Mouse (Mus musculus) urinary bladder, adult 2 months (tissue): ENCODE results near the gene Fam118b. TPM values are rescaled to one million over a fixed set of nuclear protein-coding genes. Genes with fewer than 3 reads are reported as not detected.
A peak's percentile ranks its signal among the peaks of the same experiment; 100 is the strongest.

Experiments
- DNase-seq: peaks from one replicate; pipeline ENCODE4 v3.0.0; 2022; ENCODE audit warnings: low spot score
- polyA plus RNA-seq: library from polyadenylated mRNA; depleted of rRNA; stranded (reverse); fragments of >200 nt; gene quantifications from 2 replicates; pipeline ENCODE4 v1.2.3, GENCODE M21; 2012; rRNA removed

Fam118b gene
- polyA plus RNA-seq, 1 experiment: 16.1 TPM

GRCm38 (mm10) chr9:35198351-35198750 lies 69.3 kb downstream of the Fam118b start:
- no peak for DNase-seq

DNA sequence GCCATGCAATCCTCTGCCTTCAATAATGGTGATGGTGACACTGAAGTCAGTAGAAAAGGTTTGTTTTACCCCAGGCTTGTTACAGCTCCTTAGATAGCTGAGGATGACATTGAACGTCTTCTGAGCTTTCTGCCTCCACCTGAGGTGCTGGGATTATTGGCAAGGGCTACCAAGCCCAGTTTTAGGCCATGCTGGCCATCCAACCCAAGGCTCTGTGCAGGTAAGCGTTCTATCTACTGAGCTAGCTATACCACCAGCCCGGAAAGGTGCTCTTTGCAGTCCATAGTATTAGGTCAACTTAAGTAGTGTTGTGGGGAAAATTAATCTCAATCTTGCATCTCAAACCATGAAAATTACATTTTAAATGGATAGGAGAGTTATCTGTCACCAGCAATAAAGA lies 70.0 kb downstream of the Fam118b start:
- no peak for DNase-seq

DNA sequence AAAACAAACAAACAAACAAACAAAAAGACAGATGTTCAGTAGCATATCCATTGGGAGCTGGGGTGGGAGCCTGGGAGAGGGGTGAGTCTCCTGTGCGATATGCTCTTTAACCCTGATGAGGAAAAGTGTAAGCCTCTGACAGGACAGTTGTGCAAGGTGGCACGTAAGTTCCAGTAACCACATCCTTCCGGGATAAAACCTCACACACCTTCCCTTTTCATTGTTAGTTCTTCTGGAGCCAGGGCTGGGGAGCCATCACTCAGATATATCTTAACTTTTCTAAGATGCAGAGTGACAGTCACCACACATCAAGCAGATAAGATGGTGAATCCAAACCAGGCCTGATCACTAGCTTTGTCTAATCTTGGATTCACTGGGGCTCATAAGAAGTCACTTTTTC lies 73.6 kb downstream of the Fam118b start:
- DNase-seq: no peak

DNA sequence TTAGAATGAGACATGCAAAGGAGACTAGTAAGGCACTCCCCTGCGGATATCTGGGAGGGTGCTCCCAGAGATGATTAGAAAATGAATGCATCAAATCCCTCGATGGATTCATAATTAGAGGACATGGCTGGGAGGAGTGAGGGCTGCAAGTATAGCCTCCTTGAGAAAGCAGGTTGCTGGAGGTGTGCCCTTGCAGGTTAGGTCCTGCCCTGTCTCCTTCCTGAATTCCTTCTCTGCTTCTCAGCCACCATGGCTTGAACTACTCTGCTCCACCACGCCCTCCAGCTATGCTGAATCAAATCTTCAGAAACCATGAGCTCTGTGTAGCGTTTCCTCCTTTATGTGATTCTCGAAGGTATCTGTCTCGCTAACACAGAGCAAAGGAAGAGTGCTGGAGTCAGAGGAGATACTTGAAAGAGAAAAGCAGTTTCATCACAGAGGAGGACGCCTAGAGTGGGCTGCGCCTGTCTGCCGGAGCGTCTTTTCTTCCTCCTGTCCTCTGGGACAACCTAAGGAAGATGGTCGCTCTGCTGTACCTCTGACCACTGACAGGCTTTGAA lies 74.5 kb downstream of the Fam118b start:
- no peak for DNase-seq

DNA sequence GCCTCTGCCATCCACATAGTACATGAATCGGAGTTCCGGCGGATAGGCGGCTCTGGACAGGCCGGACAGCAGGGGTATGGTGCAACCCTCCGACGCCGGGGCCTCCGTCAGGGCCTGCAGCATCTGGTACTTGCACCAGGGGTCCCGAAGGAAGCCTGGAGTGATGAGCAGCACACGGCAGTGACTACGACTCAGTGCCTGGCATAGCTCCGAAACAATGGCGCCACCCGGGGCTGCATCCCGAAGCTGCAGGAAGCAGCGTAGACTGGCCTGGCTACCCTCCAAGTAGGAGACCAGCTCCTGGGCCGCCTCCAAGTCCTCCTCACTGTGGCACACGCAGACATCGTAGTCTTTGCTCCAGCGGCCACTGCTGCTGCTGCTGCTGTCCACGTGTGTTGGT lies 78.9 kb downstream of the Fam118b start:
- no peak for DNase-seq

DNA sequence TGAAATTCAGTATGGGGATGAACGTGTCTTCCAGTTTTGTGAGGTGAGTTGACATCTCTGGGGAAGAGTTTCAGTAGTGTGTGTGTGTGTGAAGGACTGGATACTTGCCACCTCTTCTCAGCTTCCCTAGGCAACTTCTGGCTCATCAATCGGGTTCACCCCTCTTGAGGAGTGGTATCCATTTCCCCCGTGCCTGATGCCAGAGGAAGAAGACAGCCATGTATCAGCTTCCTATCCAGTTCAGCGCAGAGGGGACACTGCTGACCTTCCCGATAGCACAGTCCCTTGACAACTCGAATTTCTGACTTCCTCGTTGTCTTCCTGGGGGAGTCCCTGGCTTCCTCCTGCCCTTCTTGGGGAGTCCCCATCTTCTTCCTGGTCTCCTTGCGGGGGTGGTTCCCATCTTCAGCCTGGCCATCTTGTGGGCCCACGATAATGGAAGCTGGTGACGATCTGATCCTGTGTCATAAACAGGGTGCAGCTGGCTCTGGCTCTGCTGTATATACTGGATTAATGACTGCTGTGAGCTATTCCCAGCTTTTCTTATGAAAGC lies 80.2 kb downstream of the Fam118b start:
- no peak for DNase-seq

DNA sequence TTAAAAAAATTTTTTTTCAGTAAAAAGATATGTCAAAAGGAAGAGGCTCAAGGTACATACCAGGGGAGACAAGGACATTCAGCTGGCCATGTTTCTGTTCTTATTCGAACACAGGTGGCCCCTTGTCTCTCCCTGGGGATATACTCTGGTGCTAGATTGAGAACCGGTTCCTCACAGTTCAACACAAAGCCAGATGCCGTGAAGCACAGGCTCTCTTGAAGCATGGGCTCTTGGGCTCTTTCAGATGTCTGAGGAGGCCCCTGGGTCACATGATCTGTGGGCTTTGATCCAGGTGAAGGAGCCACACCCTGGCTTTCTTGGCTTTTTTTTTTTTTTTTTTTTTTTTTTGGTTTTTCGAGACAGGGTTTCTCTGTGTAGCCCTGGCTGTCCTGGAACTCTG lies 81.2 kb downstream of the Fam118b start:
- no peak for DNase-seq

GRCm38 (mm10) chr9:35183359-35183758 lies 84.2 kb downstream of the Fam118b start:
- DNase-seq: no peak

GRCm38 (mm10) chr9:35182832-35183231 lies 84.8 kb downstream of the Fam118b start:
- DNase-seq: no peak

DNA sequence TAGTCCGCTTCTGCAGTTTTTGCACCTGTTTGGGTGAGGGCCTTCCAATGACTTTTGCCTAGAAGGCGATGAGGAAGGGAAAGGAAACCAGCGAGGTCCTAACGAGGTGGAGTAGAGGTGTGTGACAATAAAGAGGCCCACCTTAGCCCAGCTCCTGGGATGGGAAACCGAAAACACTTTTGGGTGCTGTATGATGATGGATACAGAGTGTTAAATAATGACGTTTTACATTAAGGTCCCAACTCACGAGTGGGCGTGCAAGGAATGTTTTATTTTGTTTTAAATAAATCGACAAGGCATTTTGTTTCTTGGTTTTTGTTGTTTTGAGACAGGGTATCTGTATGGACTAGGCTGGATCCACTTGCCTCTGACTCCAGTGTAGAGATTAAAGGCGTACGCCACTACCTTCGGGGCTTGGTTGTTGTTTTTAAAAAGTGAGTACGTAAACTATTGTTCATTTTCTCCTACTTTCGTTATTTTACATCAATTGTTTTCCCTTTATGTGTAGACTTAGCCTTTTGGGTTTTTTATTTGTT lies 91.4 kb downstream of the Fam118b start:
- no peak for DNase-seq

DNA sequence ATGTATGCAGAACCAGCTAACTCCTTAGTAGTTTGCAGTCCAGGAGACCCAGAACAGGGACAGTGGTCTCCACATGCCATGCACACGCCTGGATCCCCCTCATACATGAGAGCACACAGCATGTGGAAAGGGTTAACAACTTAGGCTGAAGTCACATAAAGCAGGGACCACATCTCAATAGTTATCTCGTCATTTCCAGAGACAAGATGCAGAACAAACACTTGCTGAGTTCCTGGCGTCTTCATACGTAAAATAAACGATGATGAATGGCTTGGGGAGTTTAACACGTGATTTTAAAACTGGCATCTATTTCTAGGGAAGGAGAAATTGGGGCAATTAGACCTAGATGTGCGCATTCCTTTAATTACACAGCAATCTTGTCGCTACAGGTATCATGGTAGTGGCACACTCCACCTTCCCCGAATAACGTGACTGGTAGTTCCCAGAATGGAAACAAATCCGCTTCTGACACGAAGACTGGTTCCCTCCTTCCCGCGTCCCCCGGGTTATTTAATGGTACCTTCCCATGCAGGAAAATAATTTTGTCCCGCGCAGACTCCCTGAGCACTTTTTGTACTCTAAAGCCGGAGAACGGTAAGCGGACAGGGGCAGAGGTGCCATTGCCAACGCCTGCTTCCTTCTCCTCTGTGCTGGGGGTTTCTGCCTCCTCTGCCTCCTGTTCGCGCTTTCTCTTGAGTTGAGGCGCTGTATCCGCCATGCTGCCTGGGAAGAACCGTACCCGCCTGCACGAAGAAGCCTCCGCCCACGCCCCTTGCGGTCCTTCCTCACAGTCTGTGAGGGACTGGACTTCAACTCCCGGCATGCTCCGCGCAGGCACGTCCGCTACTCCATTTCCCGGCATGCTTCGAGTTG lies 92.1 kb downstream of the Fam118b start, which contains the start of gene Dcps:
Dcps (minus strand) TSS at position 811 of the 873 bp plus-strand sequence.
- DNase-seq: peak; percentile 85

DNA sequence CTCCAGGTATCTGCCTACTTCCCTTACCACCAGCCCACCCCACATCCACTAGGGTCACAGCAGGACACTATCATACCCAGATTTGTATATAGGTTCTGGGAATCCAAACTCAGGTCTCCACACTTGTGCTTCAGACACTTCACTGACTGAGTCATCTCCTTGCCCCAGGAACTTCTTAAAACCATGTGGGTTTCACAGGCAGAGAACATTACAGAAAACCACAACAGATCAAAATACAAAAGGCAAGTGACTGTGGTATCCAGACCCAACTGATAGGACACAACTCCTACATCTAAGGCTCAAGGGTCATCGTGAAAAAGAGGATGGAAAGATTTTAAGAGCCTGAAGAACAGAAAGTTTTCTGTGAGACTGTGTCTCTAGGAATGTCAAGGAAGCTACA lies 94.3 kb downstream of the Fam118b start:
- no peak for DNase-seq

DNA sequence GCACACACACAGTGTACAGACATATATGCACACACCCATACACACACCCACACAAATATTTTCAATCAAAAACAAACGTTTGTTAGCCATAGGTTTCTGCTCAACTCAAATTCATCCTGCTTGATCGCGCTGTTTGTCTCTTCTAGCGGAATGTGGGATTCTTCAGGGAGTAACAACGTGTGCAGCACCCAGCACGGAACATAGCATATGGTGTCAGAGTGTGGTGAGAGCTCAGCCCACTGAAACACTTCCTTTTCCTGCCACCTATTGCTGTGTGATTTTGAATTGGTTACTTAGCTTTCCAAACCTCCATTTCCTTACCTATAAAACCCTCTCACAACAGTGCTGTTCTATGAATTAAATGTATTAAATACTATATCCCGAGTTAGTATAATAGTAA lies 97.5 kb downstream of the Fam118b start:
- DNase-seq: no peak

Other genes starting within 250 kb of the Fam118b start
- gene St3gal4, start 148.5 kb downstream of the Fam118b start, polyA plus RNA-seq: 5.1 and 11.2 TPM in 2 replicates
- gene Dcps, start 91.7 kb downstream of the Fam118b start, polyA plus RNA-seq: 26.3 and 33.1 TPM in 2 replicates
- gene Srpr, start 67.6 kb downstream of the Fam118b start, polyA plus RNA-seq: 75.8 and 86.4 TPM in 2 replicates
- 13.1 and 15.6 TPM in 2 replicates for gene Tirap, start 67.5 kb downstream of the Fam118b start, polyA plus RNA-seq
- gene Foxred1, start 56.8 kb downstream of the Fam118b start, polyA plus RNA-seq: 38.4 and 46.4 TPM in 2 replicates
- 13.7 and 14.8 TPM in 2 replicates for gene Rpusd4, start 60 bp upstream of the Fam118b start, polyA plus RNA-seq
- 14.9 and 18.8 TPM in 2 replicates for gene Cdon, start 153.3 kb upstream of the Fam118b start, polyA plus RNA-seq